Mouse (Mus musculus) adipocyte (in vitro differentiated cells): ENCODE results near the gene Sult2a5.

Source experiments
- DNase-seq: peaks from one replicate; pipeline ENCODE4 v3.0.0-alpha.2; 2016; ENCODE audit warnings: low spot score

Sult2a5 gene

GRCm38 (mm10) chr7:13623667-13624066 lies at the start of gene Sult2a5:
Sult2a5 (plus strand) TSS chr7:13623967.
- no peak for DNase-seq
